Mouse (Mus musculus) heart, embryonic 12.5 days (tissue): ENCODE results near the gene Lrrfip2. TPM values are rescaled to one million over a fixed set of nuclear protein-coding genes. Genes with fewer than 3 reads are reported as not detected.
A peak's percentile ranks its signal among the peaks of the same experiment; 100 is the strongest.

Experiments used
- ATAC-seq: fragments of 200-750 bp; cut with Nextera tagmentation; 2 replicates; pipeline ENCODE4 v1.8.0; 2017; ENCODE audit warnings: moderate TSS enrichment, moderate library complexity; ENCODE audit not compliant: insufficient number of reproducible peaks, low FRiP score
- H3K27ac ChIP-seq: fragments of 300-500 bp; sonication (generic); 2 replicates; pipeline ENCODE4 v1.5.1; 2016; ENCODE audit warnings: mild to moderate bottlenecking, moderate library complexity; ENCODE audit not compliant: poor library complexity, severe bottlenecking
- H3K27me3 ChIP-seq: fragments of 300-500 bp; sonication (generic); replicated peaks from 2 replicates; pipeline ENCODE4 v1.6.1; 2016; ENCODE audit warnings: mild to moderate bottlenecking, moderate library complexity
- H3K36me3 ChIP-seq: fragments of 300-500 bp; sonication (generic); 2 replicates; pipeline ENCODE4 v1.6.1; 2016; ENCODE audit warnings: mild to moderate bottlenecking, moderate library complexity
- H3K4me1 ChIP-seq: fragments of 300-500 bp; sonication (generic); replicated peaks from 2 replicates; pipeline ENCODE4 v1.6.1; 2016; ENCODE audit warnings: mild to moderate bottlenecking
- H3K4me2 ChIP-seq: fragments of 300-500 bp; sonication (generic); 2 replicates; pipeline ENCODE4 v1.6.1; 2016; ENCODE audit warnings: mild to moderate bottlenecking, moderate library complexity
- H3K4me3 ChIP-seq: fragments of 300-500 bp; sonication (generic); 2 replicates; pipeline ENCODE4 v1.5.1; 2016; ENCODE audit warnings: mild to moderate bottlenecking
- H3K9ac ChIP-seq: fragments of 300-500 bp; sonication (generic); 2 replicates; pipeline ENCODE4 v1.6.1; 2016; ENCODE audit warnings: mild to moderate bottlenecking, moderate library complexity
- H3K9me3 ChIP-seq: fragments of 300-500 bp; sonication (generic); replicated peaks from 2 replicates; pipeline ENCODE4 v1.6.1; 2016; ENCODE audit warnings: mild to moderate bottlenecking, moderate library complexity
- WGBS: fragments of 180-500 bp; shearing (Covaris S2); methylation state at CpG from one replicate; pipeline ENCODE4 v1.1.7; 2016; 5-methylcytosine and 5-hydroxymethylcytosine counted together
- polyA plus RNA-seq: library from polyadenylated mRNA; unstranded; fragments of >200 nt; fragmentation: Nextera tagmentation; extraction: Ambion mirVana; gene quantifications from 2 replicates; pipeline ENCODE4 v1.2.1, GENCODE M21; 2016

Lrrfip2 gene
- polyA plus RNA-seq, 1 experiment from 2014 or later, result 65.8 TPM

DNA sequence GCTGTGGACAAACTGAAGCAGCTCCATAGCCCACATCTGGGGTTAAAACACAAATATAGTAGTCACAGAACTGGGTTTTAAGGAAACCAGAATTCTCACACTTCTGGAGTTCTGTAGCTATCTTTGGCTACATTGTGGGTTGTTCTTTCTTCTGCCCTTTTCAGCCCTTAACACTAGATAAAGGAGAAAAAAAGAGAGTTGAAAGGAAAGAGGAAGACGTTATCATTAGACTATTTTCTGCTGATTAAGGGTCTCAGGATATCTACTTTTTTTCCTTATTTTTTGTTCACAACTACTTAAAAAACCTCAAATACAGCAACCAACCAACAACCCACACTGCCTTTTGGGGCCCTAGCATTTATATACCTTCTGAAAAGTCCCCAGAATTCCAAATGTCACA lies 80.9 kb downstream of the Lrrfip2 start:
- WGBS, result 23% methylated on average over 1 of the region's 1 CpGs
- H3K36me3 ChIP-seq, result peaks cover 35% of the 10 kb centered on the region

DNA sequence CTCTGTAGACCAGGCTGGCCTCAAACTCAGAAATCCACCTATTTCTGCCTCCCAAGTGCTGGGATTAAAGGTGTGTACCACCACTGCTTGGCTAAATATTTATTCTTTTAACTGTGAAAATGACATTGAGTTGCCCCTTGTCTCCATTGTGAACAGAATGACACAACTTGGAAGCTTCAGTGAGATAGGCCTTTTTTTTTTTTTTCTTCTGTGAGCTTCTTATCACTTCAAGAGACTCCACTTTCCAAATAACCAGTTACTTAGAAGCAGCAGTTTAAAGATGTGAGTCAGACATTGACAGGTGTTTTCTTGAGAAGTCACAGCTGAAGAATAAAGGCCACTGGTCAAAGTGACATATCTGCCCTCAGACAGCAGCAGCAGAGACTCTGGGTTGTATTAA lies 82.8 kb downstream of the Lrrfip2 start:
- Histone ChIP-seq H3K27me3 (no peaks in the 10 kb centered on the region), H3K9me3 (no peaks in the 10 kb centered on the region), H3K27ac (no peak overlapping the region), H3K36me3 (peaks cover 30% of the 10 kb centered on the region), H3K9ac (no peak overlapping the region), H3K4me1 (peaks cover 15% of the 10 kb centered on the region), H3K4me3 (no peak overlapping the region), H3K4me2 (no peak overlapping the region)
- ATAC-seq, result no peak

More for the DNA sequence above, 80.9 kb downstream of the Lrrfip2 start:
- no peak for ATAC-seq
- H3K27me3 ChIP-seq, result no peaks in the 10 kb centered on the region
- no peak overlapping the region for H3K4me3 ChIP-seq
- H3K9ac ChIP-seq, result no peak overlapping the region
- peaks cover 11% of the 10 kb centered on the region for H3K4me1 ChIP-seq
- H3K27ac ChIP-seq, result no peak overlapping the region; the same call in 1 of the 2 replicates
- no peak overlapping the region for H3K4me2 ChIP-seq
- no peaks in the 10 kb centered on the region for H3K9me3 ChIP-seq

DNA sequence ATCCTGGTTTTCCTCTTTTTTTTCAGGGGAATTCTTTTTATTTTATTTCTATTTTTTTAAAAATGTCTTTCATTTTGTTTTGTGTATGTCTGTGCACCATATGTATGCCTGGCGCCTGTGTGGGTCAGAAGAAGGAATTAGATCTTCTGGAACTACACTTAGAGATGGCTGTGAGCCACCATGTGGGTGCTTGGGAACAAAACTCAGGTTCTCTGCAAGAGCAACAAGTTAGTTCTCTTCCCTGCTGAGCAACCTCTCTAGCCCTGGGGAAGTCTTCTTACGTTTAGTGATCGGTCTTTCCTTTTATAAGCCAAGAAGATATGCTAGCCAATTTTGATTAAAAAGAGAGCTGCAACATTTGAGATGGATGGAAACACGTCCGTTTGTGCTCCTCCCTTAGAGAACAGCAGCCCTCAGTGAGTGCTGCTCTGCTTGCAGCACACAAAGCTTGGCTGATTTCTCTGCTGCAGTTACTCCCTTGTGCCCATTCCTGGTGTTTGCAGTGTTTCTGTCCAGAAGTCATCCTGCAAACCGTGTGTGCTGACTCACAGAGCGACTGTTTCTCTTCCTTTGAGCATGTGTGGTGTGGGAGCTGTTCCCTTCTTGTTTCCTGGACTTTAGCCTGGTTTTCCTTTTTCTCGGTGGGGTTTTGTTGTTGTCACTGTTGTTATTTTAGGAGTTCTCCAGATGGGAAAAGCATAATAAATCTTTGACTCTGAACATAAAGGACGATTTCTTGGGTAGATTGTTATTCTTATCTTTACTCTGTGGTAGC lies 87.4 kb downstream of the Lrrfip2 start:
- H3K36me3 ChIP-seq, result peaks cover 37% of the 10 kb centered on the region

DNA sequence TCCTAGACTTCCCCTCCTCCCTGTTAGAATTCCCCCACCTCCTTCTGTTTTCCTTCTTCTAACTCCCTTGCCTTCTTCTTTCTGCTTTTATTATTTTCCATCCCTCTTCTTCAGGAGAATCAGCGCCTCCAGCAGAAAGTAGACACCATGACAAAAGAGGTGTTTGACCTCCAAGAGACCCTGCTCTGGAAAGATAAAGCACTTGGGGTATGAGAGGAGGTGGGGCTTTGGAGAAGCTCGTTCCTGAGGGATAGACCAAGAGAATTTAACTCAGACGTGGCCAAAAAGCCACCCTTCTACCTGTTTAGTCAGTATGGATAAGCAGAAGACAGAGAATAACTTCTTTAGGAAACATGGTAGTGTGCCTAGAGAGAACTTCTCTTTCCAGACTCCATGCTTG lies 90.3 kb downstream of the Lrrfip2 start:
- Histone ChIP-seq H3K36me3 (peaks cover 26% of the 10 kb centered on the region), H3K4me1 (peaks cover 28% of the 10 kb centered on the region), H3K27ac (peak overlapping the region; percentile 90), H3K4me2 (peak overlapping the region; percentile 26; the same call in 1 of the 2 replicates), H3K9me3 (no peaks in the 10 kb centered on the region), H3K4me3 (no peak overlapping the region), H3K9ac (no peak overlapping the region), H3K27me3 (no peaks in the 10 kb centered on the region)
- no peak for ATAC-seq
- WGBS, result 14% methylated on average over 3 of the region's 3 CpGs

More for the DNA sequence above, 87.4 kb downstream of the Lrrfip2 start:
- Histone ChIP-seq H3K4me2 (no peak overlapping the region), H3K4me3 (no peak overlapping the region), H3K27me3 (no peaks in the 10 kb centered on the region), H3K9ac (no peak overlapping the region), H3K27ac (no peak overlapping the region), H3K4me1 (peaks cover 12% of the 10 kb centered on the region), H3K9me3 (no peaks in the 10 kb centered on the region)
- ATAC-seq, result no peak
- 61% methylated on average over 9 of the region's 9 CpGs for WGBS

DNA sequence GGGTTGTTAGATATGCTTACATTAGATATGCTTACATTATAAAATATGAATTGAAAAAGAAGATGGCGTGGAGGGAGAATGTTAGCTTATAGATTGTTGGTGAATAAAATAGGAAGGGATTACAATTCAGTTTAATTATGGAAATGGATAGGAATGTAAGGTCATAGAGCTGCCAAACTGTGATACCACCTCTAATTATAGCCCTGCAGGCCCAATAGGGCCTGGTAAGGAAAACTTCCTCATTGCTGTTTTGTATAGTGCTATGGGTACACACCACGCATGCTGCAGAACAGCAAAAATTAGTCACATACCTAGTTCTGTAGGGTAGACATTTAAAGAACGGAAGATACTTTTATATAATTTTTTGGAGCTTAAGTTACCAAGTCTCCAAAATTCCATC lies 90.8 kb downstream of the Lrrfip2 start:
- ATAC-seq, result no peak
- 74% methylated on average over 3 of the region's 3 CpGs for WGBS
- no peaks in the 10 kb centered on the region for H3K27me3 ChIP-seq
- peaks cover 32% of the 10 kb centered on the region for H3K4me1 ChIP-seq
- no peak overlapping the region for H3K9ac ChIP-seq
- no peaks in the 10 kb centered on the region for H3K9me3 ChIP-seq
- H3K27ac ChIP-seq, result peak overlapping the region; percentile 90
- H3K4me2 ChIP-seq, result no peak overlapping the region
- H3K4me3 ChIP-seq, result no peak overlapping the region
- peaks cover 24% of the 10 kb centered on the region for H3K36me3 ChIP-seq

DNA sequence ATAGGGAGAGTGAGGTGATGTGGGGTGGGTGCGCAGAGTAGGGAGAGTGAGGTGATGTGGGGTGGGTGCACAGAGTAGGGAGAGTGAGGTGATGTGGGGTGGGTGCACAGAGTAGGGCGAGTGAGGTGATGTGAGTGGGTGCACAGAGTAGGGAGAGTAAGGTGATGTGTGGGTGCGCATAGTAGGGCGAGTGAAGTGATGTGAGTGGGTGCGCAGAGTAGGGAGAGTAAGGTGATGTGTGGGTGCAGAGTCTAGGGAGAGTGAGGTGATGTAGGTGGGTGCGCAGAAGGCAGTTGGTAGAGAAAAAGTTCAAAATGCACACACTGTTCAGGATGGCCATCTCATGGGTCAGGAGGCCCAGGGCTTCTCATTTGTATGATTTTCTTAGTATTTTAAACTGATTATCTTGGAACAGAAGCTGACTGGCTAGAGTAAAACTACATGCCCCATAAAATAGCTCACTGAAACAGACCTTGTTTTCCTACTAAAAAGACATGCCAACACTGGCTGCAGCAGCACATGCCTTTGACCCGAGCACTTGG lies 91.8 kb downstream of the Lrrfip2 start:
- H3K36me3 ChIP-seq, result peaks cover 27% of the 10 kb centered on the region
- no peaks in the 10 kb centered on the region for H3K27me3 ChIP-seq
- no peak overlapping the region for H3K4me3 ChIP-seq
- no peak overlapping the region for H3K4me2 ChIP-seq
- no peak overlapping the region for H3K27ac ChIP-seq
- ATAC-seq, result no peak
- no peaks in the 10 kb centered on the region for H3K9me3 ChIP-seq
- 83% methylated on average over 7 of the region's 7 CpGs for WGBS
- H3K9ac ChIP-seq, result no peak overlapping the region
- peaks cover 41% of the 10 kb centered on the region for H3K4me1 ChIP-seq

DNA sequence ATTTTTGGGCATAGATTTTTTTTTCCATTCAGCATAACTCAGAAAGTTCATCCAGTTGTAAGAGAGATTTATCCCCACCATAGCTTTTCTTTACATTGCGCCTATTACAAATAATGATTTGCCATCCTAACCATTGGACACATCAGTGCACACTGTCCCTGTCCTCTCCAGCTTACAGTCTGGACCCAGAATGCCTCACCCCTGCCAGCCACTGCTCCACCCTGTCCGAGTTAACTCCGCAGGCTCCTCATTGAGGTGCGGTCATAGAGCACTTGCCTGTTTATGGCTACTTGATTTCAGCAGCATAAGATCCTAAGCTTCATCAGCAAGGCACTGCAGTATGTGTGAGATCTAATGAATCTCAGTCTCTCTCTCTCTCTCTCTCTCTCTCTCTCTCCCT lies 93.0 kb downstream of the Lrrfip2 start:
- Histone ChIP-seq H3K4me2 (no peak overlapping the region), H3K4me3 (no peak overlapping the region), H3K36me3 (peaks cover 37% of the 10 kb centered on the region)

DNA sequence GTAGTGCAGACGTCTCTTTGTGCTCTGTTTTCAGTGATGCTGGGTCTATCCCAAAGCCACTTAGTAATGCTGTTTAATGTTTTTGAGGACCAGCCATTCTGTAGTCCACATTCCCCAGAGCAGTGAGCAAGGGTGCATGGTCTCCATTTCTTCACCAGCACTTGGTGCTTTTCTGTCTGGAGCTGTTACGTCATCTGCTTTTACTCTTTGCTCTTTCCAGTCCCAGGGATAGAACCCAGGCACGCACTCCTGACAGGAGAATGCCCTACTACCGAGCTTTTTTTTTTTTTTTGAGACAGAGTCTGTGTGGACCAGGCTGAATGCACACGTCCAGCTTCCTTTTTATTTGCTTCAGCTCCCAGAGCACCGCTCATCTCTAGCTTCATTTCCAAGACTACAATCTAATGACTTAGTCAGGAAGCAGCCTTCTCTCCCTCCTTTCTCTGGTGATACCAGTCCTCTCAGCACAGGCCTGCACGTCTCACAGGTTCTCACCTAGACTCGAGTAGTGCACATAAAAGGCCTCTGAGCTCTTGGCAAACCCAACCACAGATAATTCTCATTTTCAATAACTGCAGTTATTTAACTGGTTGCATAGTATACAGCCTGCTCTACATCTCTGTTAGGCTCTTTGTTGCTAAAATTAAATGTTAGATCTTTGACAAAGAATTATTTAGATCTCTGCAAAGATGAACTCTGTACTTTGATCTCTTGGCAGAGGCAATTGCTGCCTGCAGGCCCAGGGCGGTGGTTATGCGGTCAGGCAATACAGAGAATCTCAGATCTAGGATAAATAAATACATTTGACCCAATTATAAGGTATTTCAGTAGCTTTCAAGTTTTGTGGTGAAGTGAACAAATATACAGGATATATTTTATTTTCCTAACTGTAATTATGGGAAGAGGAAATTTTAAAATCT lies 94.0 kb downstream of the Lrrfip2 start:
- H3K27ac ChIP-seq, result 0 out of 2 replicates have a peak overlapping the region, but pooled peaks have one; percentile 58

More for the DNA sequence above, 93.0 kb downstream of the Lrrfip2 start:
- Histone ChIP-seq H3K4me1 (peaks cover 38% of the 10 kb centered on the region), H3K27ac (peak overlapping the region; percentile 58; the same call in 1 of the 2 replicates), H3K27me3 (no peaks in the 10 kb centered on the region), H3K9me3 (no peaks in the 10 kb centered on the region), H3K9ac (no peak overlapping the region)
- 87% methylated on average over 4 of the region's 4 CpGs for WGBS
- no peak for ATAC-seq

DNA sequence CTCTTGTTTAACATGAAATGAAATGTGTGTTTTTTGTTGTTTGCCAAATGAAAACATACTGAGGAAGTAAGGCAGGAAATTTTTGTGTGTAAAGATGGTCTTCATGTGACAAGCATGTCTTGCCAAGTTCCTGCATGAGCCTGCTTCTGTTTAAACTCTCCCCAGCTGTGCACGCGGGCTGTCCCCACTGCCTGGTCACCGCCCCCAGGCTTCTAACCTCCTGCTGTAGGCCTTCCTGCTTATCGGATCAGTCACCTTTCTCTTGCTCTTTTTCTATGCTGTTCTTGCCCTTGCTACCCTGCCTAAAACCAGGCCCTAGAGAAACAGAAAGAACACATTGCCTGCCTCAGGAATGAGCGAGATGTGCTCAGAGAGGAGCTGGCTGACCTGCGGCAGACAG lies 96.1 kb downstream of the Lrrfip2 start:
- H3K9ac ChIP-seq, result no peak overlapping the region
- peaks cover 43% of the 10 kb centered on the region for H3K36me3 ChIP-seq
- WGBS, result 35% methylated on average over 6 of the region's 6 CpGs
- H3K4me1 ChIP-seq, result peaks cover 30% of the 10 kb centered on the region
- H3K4me3 ChIP-seq, result no peak overlapping the region
- peak overlapping the region; percentile 24; the same call in 1 of the 2 replicates for H3K27ac ChIP-seq
- H3K9me3 ChIP-seq, result no peaks in the 10 kb centered on the region
- ATAC-seq, result 0 out of 2 replicates have a peak, but pooled peaks have one; percentile 58
- H3K27me3 ChIP-seq, result no peaks in the 10 kb centered on the region
- H3K4me2 ChIP-seq, result no peak overlapping the region

More for the DNA sequence above, 94.0 kb downstream of the Lrrfip2 start:
- no peak for ATAC-seq
- Histone ChIP-seq H3K36me3 (peaks cover 38% of the 10 kb centered on the region), H3K9ac (no peak overlapping the region), H3K4me1 (peaks cover 38% of the 10 kb centered on the region), H3K27me3 (no peaks in the 10 kb centered on the region), H3K4me3 (no peak overlapping the region), H3K4me2 (no peak overlapping the region), H3K9me3 (no peaks in the 10 kb centered on the region)
- 62% methylated on average over 10 of the region's 10 CpGs for WGBS

DNA sequence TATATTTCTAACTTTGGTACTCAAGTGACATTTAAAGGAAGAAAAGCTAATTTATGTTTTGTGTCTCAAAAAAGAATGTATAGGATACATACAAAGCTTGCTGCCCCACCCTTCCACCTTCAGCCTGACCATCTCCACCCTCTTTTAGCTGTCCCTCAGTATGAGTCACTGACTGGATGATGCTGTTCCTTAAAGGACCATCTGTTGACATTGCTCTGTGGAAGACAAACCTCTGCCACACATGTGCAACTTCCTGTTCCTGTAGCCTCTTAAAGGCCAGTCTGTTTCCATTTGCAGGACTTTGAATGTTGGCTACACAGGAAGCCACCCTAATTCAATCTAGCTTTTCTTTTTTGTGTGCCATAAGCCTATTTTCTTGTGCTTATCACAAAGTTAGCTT lies 99.0 kb downstream of the Lrrfip2 start:
- no peak overlapping the region for H3K27ac ChIP-seq
- peaks cover 58% of the 10 kb centered on the region for H3K36me3 ChIP-seq
- H3K4me1 ChIP-seq, result peaks cover 21% of the 10 kb centered on the region
- ATAC-seq, result no peak
- H3K4me2 ChIP-seq, result no peak overlapping the region
- no peak overlapping the region for H3K9ac ChIP-seq
- H3K4me3 ChIP-seq, result no peak overlapping the region
- no peaks in the 10 kb centered on the region for H3K9me3 ChIP-seq
- no peaks in the 10 kb centered on the region for H3K27me3 ChIP-seq

DNA sequence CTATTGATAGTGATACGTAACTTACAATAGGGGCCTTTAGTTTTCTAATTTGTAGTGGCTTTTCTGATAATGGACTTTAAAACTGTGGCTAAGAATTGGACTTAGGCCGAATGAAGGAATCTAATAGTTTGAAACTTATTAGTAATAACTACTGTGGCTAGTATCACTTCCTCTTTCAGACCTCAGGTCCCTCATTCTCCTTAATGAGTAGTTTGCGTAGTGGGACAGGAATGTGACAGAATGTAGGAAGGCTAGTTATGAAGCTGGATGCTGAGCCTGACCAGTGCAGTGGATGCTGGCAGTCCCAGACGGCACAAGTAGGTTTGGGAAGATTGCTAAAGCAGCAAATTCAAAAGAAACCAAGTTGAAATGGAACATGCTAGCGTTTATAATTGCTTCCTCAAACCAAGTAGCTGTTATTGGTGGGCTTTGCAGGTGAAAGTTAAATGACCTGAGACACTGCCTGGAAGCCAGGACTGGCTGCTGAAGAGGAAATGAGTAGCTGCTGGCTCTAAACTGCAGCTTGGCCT lies 103.2 kb downstream of the Lrrfip2 start:
- H3K27ac ChIP-seq, result no peak overlapping the region
- no peak overlapping the region for H3K4me3 ChIP-seq
- peaks cover 70% of the 10 kb centered on the region for H3K36me3 ChIP-seq
- H3K4me1 ChIP-seq, result peaks cover 4% of the 10 kb centered on the region
- H3K4me2 ChIP-seq, result no peak overlapping the region
- no peaks in the 10 kb centered on the region for H3K27me3 ChIP-seq
- H3K9me3 ChIP-seq, result no peaks in the 10 kb centered on the region
- no peak overlapping the region for H3K9ac ChIP-seq
- ATAC-seq, result no peak
- 84% methylated on average over 5 of the region's 5 CpGs for WGBS
